Mouse (Mus musculus): ENCODE results near the gene Ints6l.

DNA sequence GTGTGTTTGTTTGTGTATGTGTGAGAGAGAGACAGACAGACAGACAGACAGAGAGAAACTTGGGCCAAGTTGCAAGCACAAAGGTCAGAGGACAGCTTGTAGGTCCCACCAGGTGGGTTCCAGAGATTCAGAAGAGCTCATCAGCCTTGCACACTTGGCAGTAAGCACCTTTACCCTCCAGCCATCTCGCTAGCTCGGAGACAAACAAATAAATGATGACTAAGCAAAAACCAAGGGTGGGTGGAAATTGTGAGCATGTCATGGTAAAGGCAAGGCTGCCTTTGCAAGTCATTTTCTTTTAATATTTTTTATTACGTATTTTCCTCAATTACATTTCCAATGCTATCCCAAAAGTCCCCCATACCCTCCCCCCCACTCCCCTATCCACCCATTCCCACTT is 98.9 kb downstream of the Ints6l start:
- TF ChIP-seq CTCF (IDR thresholded peaks at IDR 0.05; ENCODE audit: control insufficient read depth, insufficient read depth, insufficient replicate concordance, low read depth, low read length) (no peak), POLR2A (IDR thresholded peaks at IDR 0.05; ENCODE audit: control insufficient read depth, low read depth, low read length) (no peak)
